Mouse (Mus musculus) cerebral cortex, adult 2 months (tissue): ENCODE measurements around the gene Bcr.

ENCODE experiments used
- WGBS: fragments of 180-500 bp; shearing (Covaris S2); methylation state at CpG from one replicate; pipeline ENCODE4 v1.1.7; 2018; 5-methylcytosine and 5-hydroxymethylcytosine counted together

Bcr gene

DNA sequence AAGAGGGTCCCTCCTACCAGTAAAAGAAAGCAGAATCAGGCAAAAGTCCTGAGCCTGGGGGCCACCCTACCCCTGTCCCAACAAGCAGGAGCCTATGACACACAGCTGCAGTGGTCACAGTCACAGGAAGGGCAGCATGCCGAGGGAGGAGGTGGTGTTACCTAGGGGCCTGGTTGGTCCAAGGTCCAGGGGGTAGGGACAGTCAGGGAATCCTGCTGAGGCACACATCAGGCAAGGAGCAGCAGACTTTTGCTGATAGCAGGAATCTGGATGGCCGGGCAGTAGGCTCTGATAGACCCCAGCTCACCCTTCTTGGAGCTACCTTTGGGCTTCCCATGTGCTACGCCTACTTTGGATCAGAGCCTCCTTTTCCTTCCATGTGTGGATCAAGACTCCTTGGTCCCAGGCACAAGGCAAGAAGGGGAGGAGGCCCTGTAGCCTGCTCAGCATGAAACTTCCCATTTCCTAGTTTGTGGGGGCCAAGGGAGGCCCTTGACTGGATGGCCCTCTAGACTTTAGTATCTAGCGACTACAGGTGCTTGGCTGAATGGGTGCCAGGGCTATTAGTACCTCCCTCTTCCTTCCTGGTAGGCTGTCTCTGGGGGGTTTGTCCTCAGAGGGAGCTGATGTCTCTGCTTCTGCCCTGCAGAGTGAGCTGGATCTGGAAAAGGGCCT lies 70.1 kb downstream of the Bcr start:
- WGBS: 89% methylated on average over 4 of the region's 4 CpGs

DNA sequence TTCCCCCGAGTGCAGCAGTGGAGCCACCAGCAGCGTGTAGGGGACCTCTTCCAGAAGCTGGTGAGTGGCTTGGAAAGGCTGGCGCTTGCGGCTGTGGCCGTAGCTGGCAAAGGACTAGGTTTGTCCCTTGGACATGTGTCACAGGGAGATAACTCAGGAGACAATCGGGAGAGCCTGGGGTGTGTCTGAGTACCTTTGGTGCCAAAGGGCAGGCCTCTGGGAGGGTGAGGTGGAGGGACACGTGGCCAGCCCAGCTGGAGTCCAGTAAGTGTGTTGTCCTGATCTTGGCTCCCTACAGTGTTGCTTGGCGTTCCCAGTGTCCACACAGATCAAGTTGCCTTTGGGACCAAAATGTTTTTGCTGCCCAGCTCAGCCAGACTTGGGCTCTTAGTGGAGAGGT lies 71.2 kb downstream of the Bcr start:
- WGBS: 71% methylated on average over 8 of the region's 8 CpGs

DNA sequence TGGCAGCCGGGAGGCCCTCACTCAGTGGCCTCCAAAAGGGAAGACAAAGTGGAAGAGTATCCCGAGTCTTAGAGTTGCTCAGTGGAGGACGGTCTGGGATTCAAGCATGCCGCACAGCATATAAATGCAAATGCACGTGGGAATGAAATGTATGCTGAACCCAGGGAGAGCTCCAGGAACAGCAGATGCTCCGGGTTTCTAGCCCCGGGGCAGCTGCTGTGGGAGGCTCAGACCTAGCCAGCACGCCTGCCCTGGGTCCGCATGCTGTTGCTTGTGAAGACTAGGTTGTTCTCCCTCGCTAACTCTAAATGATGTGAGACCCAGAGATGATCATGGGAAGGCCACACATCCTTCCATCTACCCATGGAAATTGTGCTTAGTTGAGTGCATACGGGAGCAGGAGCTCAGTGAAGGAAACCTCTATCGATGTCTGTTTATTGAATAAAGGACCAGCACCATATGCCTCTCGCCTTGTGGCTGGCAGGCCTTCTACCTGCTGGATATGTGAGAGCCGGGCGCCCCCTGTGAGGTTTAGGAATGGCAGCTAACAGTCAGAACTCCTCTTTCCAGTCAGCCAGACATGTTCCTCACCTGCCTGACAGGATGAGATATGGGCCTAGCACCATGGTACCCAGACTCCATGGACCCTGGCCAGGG lies 74.6 kb downstream of the Bcr start:
- WGBS: 69% methylated on average over 15 of the region's 15 CpGs

DNA sequence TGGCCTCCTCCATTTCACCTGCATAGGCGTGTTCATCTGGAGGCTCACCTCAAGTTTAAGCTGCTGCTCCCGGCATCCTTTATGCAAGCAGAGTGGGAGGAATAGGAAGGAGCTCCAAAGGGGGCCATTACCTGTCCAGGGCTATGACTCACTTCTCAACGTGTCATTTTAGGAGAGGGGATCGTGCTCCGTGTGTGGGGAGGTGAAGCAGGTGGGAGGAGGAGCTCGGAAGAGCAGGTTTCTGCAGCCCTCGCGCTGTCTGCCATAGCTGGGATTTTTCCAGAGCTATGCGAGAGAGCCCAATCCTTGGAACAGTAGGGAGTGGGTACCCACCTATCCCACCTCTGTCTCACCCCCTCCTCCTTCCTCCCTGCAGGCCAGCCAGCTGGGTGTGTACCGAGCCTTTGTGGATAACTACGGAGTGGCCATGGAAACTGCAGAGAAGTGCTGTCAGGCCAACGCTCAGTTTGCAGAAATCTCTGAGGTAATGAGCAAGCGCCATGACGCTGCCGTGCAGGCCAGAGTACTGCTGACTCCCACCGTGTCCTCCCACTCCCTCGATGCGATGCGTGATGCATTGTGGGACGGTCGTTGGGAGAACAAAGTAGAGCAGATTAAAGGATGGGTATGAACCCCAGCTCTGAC lies 75.2 kb downstream of the Bcr start:
- 62% methylated on average over 21 of the region's 21 CpGs for WGBS

DNA sequence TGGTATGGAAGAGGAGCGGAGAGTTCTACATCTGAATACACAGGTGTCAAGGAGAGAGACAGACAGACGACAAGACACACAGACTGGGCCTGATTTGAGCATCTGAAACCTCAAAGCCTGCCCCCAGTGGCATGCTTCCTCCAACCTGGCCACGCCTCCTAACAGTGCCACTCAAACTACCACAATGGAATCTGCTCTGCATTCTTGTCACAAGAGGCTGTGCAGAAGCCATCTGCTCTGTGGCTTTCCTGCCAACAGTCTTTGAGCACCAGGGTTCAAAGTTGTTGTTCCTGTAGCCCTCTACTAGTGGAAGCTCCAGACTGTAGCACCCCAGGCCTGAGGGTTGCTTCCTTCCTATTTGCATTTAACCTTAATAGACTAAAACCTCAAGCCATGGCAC lies 76.8 kb downstream of the Bcr start:
- 74% methylated on average over 3 of the region's 3 CpGs for WGBS

DNA sequence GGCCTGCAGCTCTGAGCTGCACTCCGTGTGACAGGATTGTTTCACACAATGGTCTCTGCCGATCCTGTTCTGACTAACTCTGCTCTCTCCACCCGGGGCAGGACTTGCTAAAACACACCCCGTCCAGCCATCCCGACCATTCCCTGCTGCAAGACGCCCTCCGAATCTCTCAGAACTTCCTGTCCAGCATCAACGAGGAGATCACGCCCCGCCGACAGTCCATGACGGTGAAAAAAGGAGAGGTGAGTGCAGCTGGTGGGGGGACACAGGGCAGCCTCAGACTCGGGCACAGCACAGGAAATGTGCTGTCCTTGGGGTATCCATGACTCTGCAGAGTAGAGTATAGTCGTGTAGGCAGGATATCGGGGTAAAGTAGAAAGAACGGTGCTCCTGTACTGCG lies 84.8 kb downstream of the Bcr start:
- WGBS: 82% methylated on average over 17 of the region's 17 CpGs

DNA sequence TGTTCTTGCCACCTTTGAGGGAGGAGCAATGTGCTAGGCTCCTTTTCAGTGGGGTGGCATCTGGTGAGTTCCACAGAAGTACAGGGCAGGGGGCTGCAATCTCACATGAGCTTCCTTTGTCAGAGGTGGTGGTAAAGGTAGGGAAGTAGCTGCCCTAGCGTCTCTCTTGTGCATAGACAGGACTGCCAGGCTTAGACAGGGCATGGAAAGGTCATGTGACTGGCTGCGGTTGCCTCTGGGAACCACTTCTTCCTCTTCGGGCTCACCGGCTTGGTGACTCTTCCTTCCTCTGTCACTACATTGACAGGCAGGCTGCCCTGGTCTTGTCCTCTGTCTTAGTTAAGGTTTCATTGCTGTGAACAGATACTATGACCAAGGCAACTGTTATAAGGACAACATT lies 85.6 kb downstream of the Bcr start:
- WGBS: 84% methylated on average over 4 of the region's 4 CpGs

DNA sequence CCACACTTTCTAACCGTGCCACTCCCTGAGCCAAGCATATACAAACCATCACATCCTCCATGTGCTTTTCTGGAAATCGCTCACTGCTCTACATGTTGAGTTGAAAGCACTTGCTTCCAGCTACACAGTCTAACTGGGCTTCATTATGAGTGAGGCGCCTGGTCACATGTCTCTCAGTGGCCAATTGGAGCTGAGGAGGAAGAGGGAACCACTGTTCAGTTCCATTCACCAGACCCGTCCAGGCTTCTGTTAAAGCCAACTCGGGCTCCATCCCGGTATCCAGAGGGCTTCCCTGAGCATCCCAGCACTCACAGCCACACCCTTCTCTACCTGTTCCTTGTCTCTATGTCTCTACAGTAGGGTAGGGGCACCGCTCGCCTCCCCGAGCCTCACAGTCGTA lies 86.2 kb downstream of the Bcr start:
- WGBS: 86% methylated on average over 10 of the region's 10 CpGs

DNA sequence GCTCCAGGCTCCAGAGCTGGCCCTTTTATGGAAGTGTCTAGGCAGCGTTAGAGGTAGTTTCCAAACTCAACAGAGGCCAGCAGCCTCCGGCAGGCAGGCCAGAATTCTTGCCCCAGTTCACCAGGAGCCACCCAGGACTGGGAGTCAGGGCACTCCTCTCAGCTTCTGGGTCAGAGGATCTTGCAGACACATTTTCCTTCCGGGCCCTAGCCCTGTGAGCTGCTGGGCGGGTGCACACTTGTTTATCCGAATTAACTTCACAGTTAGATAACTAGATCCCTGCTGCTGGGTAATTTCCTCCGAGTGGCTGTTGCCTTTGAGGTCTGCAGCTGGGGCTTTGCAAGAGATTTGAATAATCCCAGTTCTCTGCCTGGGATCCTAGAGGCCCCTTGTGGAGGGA lies 87.9 kb downstream of the Bcr start:
- WGBS: 43% methylated on average over 6 of the region's 6 CpGs

DNA sequence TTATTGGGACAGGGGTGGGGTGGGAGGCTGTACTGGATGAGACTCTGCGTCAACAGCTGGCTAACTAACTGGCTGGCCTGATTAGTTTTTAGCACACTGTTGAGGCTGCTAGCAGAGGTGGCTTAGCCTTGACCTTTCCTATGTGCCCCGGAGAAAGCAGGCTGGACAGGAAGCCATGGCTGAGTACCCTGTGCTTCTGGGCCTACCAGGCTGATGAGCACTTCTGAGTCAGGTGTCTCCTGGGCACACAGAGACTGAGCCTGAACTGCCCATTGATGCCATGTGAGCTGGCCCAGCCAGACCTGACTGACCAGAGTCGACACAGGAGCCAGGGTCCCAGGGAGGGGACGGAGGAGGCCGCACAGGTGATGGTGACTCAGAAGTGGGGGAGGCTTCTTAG lies 90.0 kb downstream of the Bcr start:
- whole genome bisulfite sequencing: 88% methylated on average over 5 of the region's 5 CpGs

DNA sequence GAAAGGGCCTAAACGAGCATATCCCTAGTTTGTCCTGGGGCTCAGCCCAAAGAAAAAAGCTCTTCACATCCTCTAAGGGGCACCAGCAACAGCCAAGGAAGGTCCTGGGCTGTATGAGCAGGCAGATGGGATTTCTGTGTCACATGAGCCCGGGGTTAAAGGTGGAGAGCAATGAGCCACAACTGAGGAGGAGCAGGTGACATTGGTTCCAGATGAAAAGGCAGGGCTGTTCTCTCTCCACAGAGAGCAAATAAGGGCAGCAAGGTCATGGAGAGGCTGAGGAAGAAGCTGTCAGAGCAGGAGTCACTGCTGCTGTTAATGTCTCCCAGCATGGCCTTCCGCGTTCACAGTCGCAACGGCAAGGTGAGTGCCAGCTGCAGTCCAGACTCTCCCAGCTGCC lies 96.4 kb downstream of the Bcr start:
- 85% methylated on average over 6 of the region's 6 CpGs for WGBS

DNA sequence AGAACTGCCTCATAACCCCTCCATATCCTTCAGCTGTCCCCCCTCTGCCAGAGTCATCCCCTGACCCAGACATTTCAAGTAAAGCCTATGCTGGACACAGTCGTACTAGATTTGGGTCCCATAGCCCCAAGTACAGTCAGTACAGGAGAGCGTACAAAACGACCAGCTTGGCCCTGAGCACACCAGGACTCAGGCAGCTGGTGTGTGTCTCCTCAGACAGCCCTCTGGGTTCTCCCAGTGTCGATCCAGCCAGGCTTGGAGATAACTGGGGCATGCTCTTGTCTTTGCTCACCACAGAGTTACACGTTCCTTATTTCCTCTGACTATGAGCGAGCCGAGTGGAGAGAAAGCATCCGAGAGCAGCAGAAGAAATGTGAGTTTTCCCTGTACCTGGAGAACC lies 97.3 kb downstream of the Bcr start:
- 84% methylated on average over 8 of the region's 8 CpGs for WGBS

DNA sequence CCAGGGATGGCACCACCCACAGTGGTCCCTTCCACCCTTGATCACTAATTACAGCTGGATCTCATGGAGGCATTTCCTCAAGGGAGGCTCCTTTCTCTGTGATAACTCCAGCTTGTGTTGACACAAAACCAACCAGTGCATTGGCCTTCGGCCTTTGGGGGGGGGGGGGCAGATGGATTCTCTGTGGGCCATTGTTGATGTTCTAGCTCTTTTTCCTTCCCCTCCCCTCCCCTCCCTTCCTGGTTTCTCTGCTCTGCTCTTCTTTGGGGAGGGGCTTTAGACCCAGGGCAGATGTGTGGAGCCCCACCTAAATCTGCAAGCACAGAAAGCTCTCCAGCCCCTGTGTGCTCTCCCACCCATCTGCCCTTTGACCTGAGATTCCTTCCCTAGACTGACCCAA lies 98.0 kb downstream of the Bcr start:
- WGBS: 61% methylated on average over 1 of the region's 1 CpGs

DNA sequence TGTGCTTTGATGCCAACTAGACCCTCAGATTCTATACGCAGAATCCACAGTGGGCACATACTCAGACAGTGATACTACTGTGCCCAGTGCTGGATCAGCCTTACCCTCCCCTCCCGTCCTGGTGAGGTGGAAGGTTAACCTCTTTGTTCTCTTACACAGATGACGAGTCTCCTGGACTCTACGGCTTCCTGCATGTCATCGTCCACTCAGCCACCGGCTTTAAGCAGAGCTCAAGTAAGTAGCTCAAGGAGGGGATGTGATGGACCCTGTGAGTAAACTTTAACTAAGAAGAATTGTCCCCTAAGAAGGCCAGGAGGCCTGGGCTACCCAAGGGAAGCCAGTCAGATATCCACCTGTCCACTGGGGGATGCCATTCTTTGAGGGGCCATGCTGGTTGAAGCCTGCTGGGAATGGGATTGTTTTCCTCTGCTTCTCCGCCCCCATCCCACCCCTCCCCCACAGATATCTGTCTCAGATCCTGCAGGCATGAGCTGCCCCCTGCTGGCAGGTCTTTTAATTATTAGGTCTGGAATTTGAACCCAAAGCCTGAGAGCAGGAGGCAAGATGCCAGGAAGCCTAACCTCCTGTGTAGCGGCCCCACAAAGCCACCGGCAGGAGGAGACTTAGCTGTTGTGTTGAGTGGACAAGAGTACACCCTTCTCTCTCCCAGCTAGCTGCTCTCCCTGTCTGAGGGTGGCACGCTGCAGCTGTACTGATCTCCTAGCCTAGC lies 99.9 kb downstream of the Bcr start:
- 77% methylated on average over 10 of the region's 10 CpGs for WGBS

DNA sequence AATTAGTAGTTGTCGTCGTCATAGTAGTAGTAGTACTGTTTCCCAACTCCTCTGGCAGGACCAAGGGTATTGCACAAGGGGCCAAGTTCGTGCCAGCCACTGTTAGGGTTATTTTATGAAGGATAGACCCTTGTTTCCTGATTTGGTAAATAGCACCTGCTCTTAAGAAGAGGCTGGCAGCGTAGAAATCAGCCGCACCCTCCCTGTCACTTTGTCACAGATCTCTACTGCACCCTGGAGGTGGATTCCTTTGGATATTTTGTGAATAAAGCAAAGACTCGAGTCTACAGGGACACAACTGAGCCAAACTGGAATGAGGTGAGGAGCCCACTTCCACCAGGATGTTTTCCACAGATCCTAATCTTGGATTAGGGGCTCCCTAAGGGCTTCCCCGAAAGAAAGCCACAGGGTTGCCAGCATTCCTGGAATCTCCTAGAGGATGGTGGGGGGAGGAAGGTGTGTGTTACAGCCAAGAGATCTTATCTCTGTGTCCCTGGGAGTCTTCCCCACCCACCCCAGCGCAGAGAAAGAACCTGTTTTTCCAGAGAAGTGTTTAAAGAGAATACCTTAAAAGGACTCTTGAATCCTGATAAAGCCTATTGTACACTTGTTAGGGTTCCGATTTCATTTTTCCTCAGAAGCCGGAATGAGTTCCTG lies 105.6 kb downstream of the Bcr start:
- 69% methylated on average over 10 of the region's 10 CpGs for WGBS

DNA sequence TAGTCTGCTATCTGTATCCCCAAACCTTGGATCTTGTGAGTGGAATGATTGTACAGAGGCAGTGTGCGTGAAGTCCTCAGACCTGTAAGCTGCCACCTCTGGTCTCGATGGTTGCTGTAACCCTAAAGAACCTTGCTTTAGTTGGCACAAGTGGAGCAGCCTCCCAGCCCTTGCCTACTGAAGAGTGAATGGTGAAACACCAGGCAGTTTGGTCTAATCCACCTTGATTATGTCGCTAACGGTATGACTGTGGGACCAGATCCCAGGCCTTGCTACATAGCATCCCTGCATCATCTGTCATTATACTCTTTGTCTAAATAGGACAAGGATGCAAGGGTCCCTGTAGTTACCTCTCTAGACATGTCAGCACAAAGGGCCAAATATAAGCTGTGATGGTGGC lies 106.2 kb downstream of the Bcr start:
- 86% methylated on average over 4 of the region's 4 CpGs for WGBS

DNA sequence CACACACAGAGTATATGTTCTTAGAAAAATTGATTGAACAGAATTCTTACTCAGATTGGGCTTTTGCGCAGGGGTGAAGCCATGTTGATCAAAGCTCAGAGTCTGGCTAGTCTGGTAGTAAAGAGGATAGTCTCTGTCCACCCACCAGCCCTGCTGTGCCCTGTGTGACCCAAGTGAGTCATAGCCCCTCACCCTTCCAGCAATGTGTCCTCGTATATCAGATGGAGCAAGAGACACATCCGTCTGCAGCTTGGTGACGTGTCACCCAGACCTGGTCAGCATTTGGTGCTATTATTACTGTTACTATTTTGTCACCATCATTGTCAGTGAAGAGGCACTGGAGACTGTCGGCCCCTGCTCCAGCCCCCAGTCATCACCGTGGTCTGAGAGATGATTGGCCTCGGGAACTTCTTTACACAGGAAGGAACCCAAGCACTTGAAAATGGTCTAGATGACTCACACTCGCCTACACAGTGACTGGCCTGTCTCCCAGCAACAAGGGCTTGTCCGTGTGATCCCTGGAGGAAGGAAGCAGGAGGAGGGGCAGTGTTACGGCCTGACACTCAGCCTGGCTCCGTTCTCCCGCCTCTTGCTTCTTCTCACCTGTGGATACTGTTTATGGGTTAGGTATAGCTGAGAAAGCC lies 109.9 kb downstream of the Bcr start:
- WGBS: 47% methylated on average over 12 of the region's 12 CpGs

DNA sequence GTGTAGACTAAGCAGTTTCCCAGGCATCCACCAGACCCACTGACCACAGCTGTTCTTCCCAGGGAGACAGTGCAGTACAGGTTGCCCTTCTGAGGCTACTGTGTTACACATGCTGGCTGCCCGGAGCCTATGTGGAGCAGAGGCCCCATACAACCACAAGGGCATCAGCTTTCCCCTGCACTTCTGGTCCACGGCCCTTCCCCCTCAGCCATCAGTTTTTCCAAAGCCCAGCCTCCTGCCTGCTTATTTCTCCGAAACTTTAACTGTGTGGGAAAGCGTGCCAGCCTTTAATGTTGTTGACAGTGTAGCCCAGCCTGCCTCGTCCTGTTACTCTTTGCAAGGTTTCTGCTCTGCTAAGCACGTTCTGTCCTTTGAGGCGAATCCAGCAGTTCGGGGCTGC lies 112.7 kb downstream of the Bcr start:
- WGBS: 69% methylated on average over 8 of the region's 8 CpGs

DNA sequence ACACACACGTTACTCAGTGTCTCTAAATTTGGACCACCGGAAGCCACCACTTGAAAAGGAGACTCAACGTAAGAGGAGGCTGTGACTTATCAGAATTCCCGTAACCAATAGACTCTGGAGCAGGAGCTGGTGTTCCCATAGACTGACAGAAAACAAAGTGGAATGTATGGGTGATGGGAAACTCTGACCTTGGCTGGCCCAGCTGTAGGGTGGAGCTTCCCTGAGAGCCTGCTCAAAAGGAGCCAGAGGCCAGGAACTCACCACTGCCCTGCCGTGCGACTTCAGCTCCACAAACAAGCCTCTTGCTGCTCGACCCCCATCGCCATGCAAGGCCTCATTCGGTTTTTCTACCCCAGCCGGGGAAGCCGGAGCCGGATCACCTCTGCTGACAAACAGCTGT lies 113.3 kb downstream of the Bcr start:
- 78% methylated on average over 12 of the region's 12 CpGs for WGBS

DNA sequence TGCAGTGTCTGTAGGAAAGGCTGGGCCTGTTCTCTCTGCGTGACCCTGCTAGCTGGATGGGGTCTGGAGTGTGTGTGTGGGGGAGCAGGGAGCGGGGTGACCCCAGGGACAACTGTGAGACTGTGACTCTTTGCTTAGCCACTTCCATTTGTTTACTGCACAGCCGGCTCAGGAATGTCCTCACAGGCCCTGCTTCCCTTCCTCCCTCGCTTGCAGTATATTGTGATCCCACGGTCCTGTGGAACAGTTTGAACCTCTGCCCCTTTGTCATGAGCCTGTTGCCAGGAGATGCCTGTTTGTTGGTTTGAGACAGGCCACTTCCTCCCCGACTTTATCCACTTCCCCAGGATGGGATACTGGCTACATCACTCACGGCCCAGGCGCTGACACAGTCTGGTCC lies 116.1 kb downstream of the Bcr start:
- WGBS: 73% methylated on average over 8 of the region's 8 CpGs

DNA sequence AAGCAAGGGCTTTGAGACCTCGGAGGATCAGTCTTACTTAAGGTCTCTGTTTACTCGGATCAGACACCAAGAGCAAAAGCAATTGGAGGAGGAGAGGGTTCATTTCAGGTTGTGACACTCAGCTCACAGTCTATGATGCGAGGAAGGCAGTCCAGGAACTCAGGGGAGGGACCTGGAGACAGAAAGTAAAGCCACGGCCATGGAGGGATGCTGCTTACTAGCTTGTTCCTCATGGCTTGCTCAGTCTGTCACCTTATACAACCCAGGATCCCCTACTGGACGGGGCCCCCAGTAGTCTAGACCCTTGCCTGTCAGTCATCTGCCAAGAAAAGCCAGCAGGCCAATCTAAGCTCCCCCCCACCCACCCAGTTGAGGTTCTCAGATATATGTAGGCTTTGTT lies 118.5 kb downstream of the Bcr start:
- 93% methylated on average over 5 of the region's 5 CpGs for WGBS
